ENCODE assay signal across 18 mouse cellular contexts in genomic region chr1:135205257-135205656, GRCm38 (mm10). TPM values are rescaled to one million over a fixed set of nuclear protein-coding genes. Genes with fewer than 3 reads are reported as not detected.
DNase-seq lines count a peak whose midpoint lies in the region; ATAC-seq and TF ChIP-seq lines count a peak whose summit lies in the region.
"Had no signal": no experiment of that assay in that cellular context is flagged by ENCODE, and none has a peak within 500 bp of the region (broad histone marks: within the 10 kb centered on the region; RNA-seq: fewer than 3 reads in every experiment).

No protein-coding gene starts in this region.

- no peak overlapping the region for H3K9ac ChIP-seq in kidney, postnatal 0 days (ENCODE audit: low read depth, low read length)
- peak overlapping the region; percentile 15 for H3K9ac ChIP-seq in liver, embryonic 12.5 days
- peak overlapping the region; percentile 46; the same call in 1 of the 2 replicates for H3K9ac ChIP-seq in stomach, embryonic 16.5 days (ENCODE audit: low read length)
- H3K9ac ChIP-seq: heart, embryonic 13.5 days; lung, embryonic 15.5 days had no signal

- no peaks in the 10 kb centered on the region for H3K27me3 ChIP-seq in kidney, postnatal 0 days (ENCODE audit: insufficient read depth, low read length)
- no peaks in the 10 kb centered on the region for H3K27me3 ChIP-seq in embryonic facial prominence, embryonic 10.5 days (replicated peaks; ENCODE audit: low read depth, poor library complexity, severe bottlenecking)
- peaks cover 23% of the 10 kb centered on the region for H3K27me3 ChIP-seq in liver, embryonic 12.5 days (replicated peaks)
- H3K27me3 ChIP-seq in stomach, embryonic 16.5 days (ENCODE audit: control insufficient read depth, insufficient read depth, low read length), result no peaks in the 10 kb centered on the region
- H3K27me3 ChIP-seq: lung, embryonic 15.5 days; Patski had no signal

- H3K4me2 ChIP-seq in kidney, postnatal 0 days (ENCODE audit: low read length), result no peak overlapping the region
- peak overlapping the region; percentile 44 for H3K4me2 ChIP-seq in liver, embryonic 12.5 days
- no peak overlapping the region for H3K4me2 ChIP-seq in stomach, embryonic 16.5 days (ENCODE audit: low read depth, low read length)
- H3K4me2 ChIP-seq: heart, embryonic 13.5 days; lung, embryonic 15.5 days had no signal

- 0 out of 2 replicates have a peak overlapping the region, but pooled peaks have one; percentile 47 for H3K27ac ChIP-seq in kidney, postnatal 0 days
- peak overlapping the region; percentile 8; the same call in 1 of the 2 replicates for H3K27ac ChIP-seq in embryonic facial prominence, embryonic 10.5 days (replicated peaks)
- H3K27ac ChIP-seq in liver, embryonic 12.5 days, result no peak overlapping the region
- H3K27ac ChIP-seq in stomach, embryonic 16.5 days (ENCODE audit: low read length), result peak overlapping the region; percentile 82
- H3K27ac ChIP-seq: heart, embryonic 13.5 days; layer of hippocampus, adult 2 months; left cerebral cortex, adult 2 months; lung, embryonic 15.5 days had no signal

- no peak overlapping the region for H3K4me3 ChIP-seq in kidney, postnatal 0 days (replicated peaks; ENCODE audit: low read depth, low read length)
- no peak overlapping the region for H3K4me3 ChIP-seq in embryonic facial prominence, embryonic 10.5 days
- H3K4me3 ChIP-seq in liver, embryonic 12.5 days, result no peak overlapping the region
- H3K4me3 ChIP-seq in stomach, embryonic 16.5 days (replicated peaks; ENCODE audit: low read length), result no peak overlapping the region
- H3K4me3 ChIP-seq: heart, embryonic 13.5 days; layer of hippocampus, adult 2 months; left cerebral cortex, adult 2 months; lung, embryonic 15.5 days had no signal

- DNase-seq in kidney, postnatal 0 days (ENCODE audit: low spot score), result no peak
- DNase-seq in kidney, postnatal 10 days, result no peak
- no peak for DNase-seq in embryonic facial prominence, embryonic 10.5 days (ENCODE audit: low spot score)
- no peak for DNase-seq in urinary bladder, postnatal 14 days (ENCODE audit: low spot score)
- DNase-seq in thymus, postnatal 36 days, result no peak
- DNase-seq: adrenal gland, adult 2 months; cerebellum, adult 11 months; embryo, embryonic 11 days; gastrocnemius, postnatal 25 days; kidney, adult 11 months; thymus, postnatal 14 days had no signal

- no peak for TF ChIP-seq CTCF in kidney, postnatal 0 days (IDR thresholded peaks at IDR 0.05; ENCODE audit: low read depth)

- 63% methylated on average over 4 of the region's 4 CpGs for WGBS in kidney, postnatal 0 days
- WGBS in embryonic facial prominence, embryonic 10.5 days, result 54% methylated on average over 4 of the region's 4 CpGs
- 47% methylated on average over 4 of the region's 4 CpGs for WGBS in liver, embryonic 12.5 days (ENCODE audit: insufficient replicate concordance)
- WGBS in stomach, embryonic 16.5 days, result 43% methylated on average over 4 of the region's 4 CpGs

- no peaks in the 10 kb centered on the region for H3K4me1 ChIP-seq in kidney, postnatal 0 days (replicated peaks; ENCODE audit: insufficient read depth, low read length)
- H3K4me1 ChIP-seq in embryonic facial prominence, embryonic 10.5 days, result peaks cover 16% of the 10 kb centered on the region
- H3K4me1 ChIP-seq in liver, embryonic 12.5 days, result peaks cover 42% of the 10 kb centered on the region
- H3K4me1 ChIP-seq in stomach, embryonic 16.5 days (ENCODE audit: control insufficient read depth, insufficient read depth, low read length), result peaks cover 9% of the 10 kb centered on the region; the same call in 1 of the 2 replicates

- no peak for ATAC-seq in kidney, postnatal 0 days (replicated peaks; ENCODE audit: low FRiP score, low read depth)
- peak; percentile 38; the same call in 1 of the 2 replicates for ATAC-seq in liver, embryonic 12.5 days
- ATAC-seq in stomach, embryonic 16.5 days (ENCODE audit: insufficient read depth, low FRiP score), result no peak
- ATAC-seq: Patski had no signal

- no peaks in the 10 kb centered on the region for H3K36me3 ChIP-seq in kidney, postnatal 0 days (ENCODE audit: insufficient read depth, low read length)
- no peaks in the 10 kb centered on the region for H3K36me3 ChIP-seq in embryonic facial prominence, embryonic 10.5 days (replicated peaks)
- no peaks in the 10 kb centered on the region for H3K36me3 ChIP-seq in liver, embryonic 12.5 days
- no peaks in the 10 kb centered on the region for H3K36me3 ChIP-seq in stomach, embryonic 16.5 days (ENCODE audit: control insufficient read depth, insufficient read depth, low read length)
- H3K36me3 ChIP-seq: heart, embryonic 13.5 days; lung, embryonic 15.5 days had no signal

- no peaks in the 10 kb centered on the region for H3K9me3 ChIP-seq in kidney, postnatal 0 days (replicated peaks; ENCODE audit: low read length)
- H3K9me3 ChIP-seq in embryonic facial prominence, embryonic 10.5 days, result no peaks in the 10 kb centered on the region
- H3K9me3 ChIP-seq in liver, embryonic 12.5 days (replicated peaks), result no peaks in the 10 kb centered on the region; the same call in 1 of the 2 replicates
- no peaks in the 10 kb centered on the region for H3K9me3 ChIP-seq in stomach, embryonic 16.5 days (replicated peaks; ENCODE audit: control insufficient read depth, low read length)
- H3K9me3 ChIP-seq: heart, embryonic 13.5 days; lung, embryonic 15.5 days had no signal

RNA-seq across cellular contexts. Expression of gene Gpr37l1, which starts 37.8 kb away (rescaled TPM):
- polyA plus RNA-seq in kidney, postnatal 0 days (2015; fragmentation: Nextera tagmentation; extraction: Ambion mirVana), result not detected in 2 replicates
- polyA plus RNA-seq in embryonic facial prominence, embryonic 10.5 days (2016; fragmentation: Nextera tagmentation; extraction: Ambion mirVana), result not detected in 2 replicates
- not detected in 2 replicates for polyA plus RNA-seq in liver, embryonic 12.5 days (2016; fragmentation: Nextera tagmentation; extraction: Ambion mirVana)
- 0.90 and 1.3 TPM in 2 replicates for polyA plus RNA-seq in stomach, embryonic 16.5 days (2015; fragmentation: Nextera tagmentation; extraction: Ambion mirVana)
- polyA plus RNA-seq: heart, embryonic 13.5 days had no signal

RNA-seq across cellular contexts. Expression of gene Elf3, which starts 53.1 kb away (rescaled TPM):
- 36.1 and 39.2 TPM in 2 replicates for polyA plus RNA-seq in kidney, postnatal 0 days (2015; fragmentation: Nextera tagmentation; extraction: Ambion mirVana)
- polyA plus RNA-seq in embryonic facial prominence, embryonic 10.5 days (2016; fragmentation: Nextera tagmentation; extraction: Ambion mirVana), result 6.3 and 6.4 TPM in 2 replicates
- polyA plus RNA-seq in liver, embryonic 12.5 days (2016; fragmentation: Nextera tagmentation; extraction: Ambion mirVana), result 1.1 and 1.8 TPM in 2 replicates
- 161 and 211 TPM in 2 replicates for polyA plus RNA-seq in stomach, embryonic 16.5 days (2015; fragmentation: Nextera tagmentation; extraction: Ambion mirVana)

RNA-seq across cellular contexts. Expression of gene Arl8a, which starts 58.6 kb away (rescaled TPM):
- 47.4 and 49.3 TPM in 2 replicates for polyA plus RNA-seq in kidney, postnatal 0 days (2015; fragmentation: Nextera tagmentation; extraction: Ambion mirVana)
- 48.3 and 50.3 TPM in 2 replicates for polyA plus RNA-seq in embryonic facial prominence, embryonic 10.5 days (2016; fragmentation: Nextera tagmentation; extraction: Ambion mirVana)
- 15.5 and 15.8 TPM in 2 replicates for polyA plus RNA-seq in liver, embryonic 12.5 days (2016; fragmentation: Nextera tagmentation; extraction: Ambion mirVana)
- 35.3 and 37.6 TPM in 2 replicates for polyA plus RNA-seq in stomach, embryonic 16.5 days (2015; fragmentation: Nextera tagmentation; extraction: Ambion mirVana)
